Mouse (Mus musculus): ENCODE results near the gene Rtn4rl1.
A peak's percentile ranks its signal among the peaks of the same experiment; 100 is the strongest.

The Rtn4rl1 gene

GRCm38 (mm10) chr11:75190371-75190724, 3.2 kb upstream of the Rtn4rl1 start:
- peak; percentile 90 for DNase-seq

GRCm38 (mm10) chr11:75190905-75191441, 2.6 kb upstream of the Rtn4rl1 start, which contains the start of gene Dph1:
Gene Dph1 (minus strand): TSS chr11:75191241.
- DNase-seq: no peak

GRCm38 (mm10) chr11:75191841-75192240, 1.7 kb upstream of the Rtn4rl1 start:
- no peak for DNase-seq

GRCm38 (mm10) chr11:75192336-75193214, 1.0 kb upstream of the Rtn4rl1 start:
- peak; percentile 86 for DNase-seq

- DNase-seq: no peak
These were observed 702 bp downstream of the Rtn4rl1 start for GRCm38 (mm10) chr11:75194121-75194849.

- DNase-seq: peak; percentile 66
These were observed 1.4 kb downstream of the Rtn4rl1 start for GRCm38 (mm10) chr11:75194850-75195461.

- DNase-seq: no peak
These were observed 2.5 kb downstream of the Rtn4rl1 start for GRCm38 (mm10) chr11:75196131-75196530.

- no peak for DNase-seq
These were observed 4.4 kb downstream of the Rtn4rl1 start for GRCm38 (mm10) chr11:75197956-75198355.

GRCm38 (mm10) chr11:75198792-75199191, 5.2 kb downstream of the Rtn4rl1 start:
- no peak for DNase-seq

GRCm38 (mm10) chr11:75199951-75200350, 6.4 kb downstream of the Rtn4rl1 start:
- DNase-seq: no peak

- DNase-seq: no peak
These were observed 7.4 kb downstream of the Rtn4rl1 start for GRCm38 (mm10) chr11:75200935-75201334.

- DNase-seq: no peak
These were observed 8.1 kb downstream of the Rtn4rl1 start for GRCm38 (mm10) chr11:75201721-75202120.

GRCm38 (mm10) chr11:75203926-75204325, 10.3 kb downstream of the Rtn4rl1 start:
- DNase-seq: no peak

GRCm38 (mm10) chr11:75204472-75204871, 10.9 kb downstream of the Rtn4rl1 start:
- no peak for DNase-seq

GRCm38 (mm10) chr11:75206347-75206746, 12.8 kb downstream of the Rtn4rl1 start:
- no peak for DNase-seq

- no peak for DNase-seq
These were observed 15.8 kb downstream of the Rtn4rl1 start for GRCm38 (mm10) chr11:75209363-75209762.

GRCm38 (mm10) chr11:75210093-75210492, 16.5 kb downstream of the Rtn4rl1 start:
- DNase-seq: no peak

- DNase-seq: no peak
These were observed 17.2 kb downstream of the Rtn4rl1 start for GRCm38 (mm10) chr11:75210755-75211154.

- peak; percentile 81 for DNase-seq
These were observed 18.6 kb downstream of the Rtn4rl1 start for GRCm38 (mm10) chr11:75212031-75212667.

- peak; percentile 77 for DNase-seq
These were observed 19.3 kb downstream of the Rtn4rl1 start for GRCm38 (mm10) chr11:75212876-75213275.

- peak; percentile 96 for DNase-seq
These were observed 19.9 kb downstream of the Rtn4rl1 start for GRCm38 (mm10) chr11:75213372-75214080.
